Mouse (Mus musculus) spleen, adult 2 months (tissue): ENCODE measurements around the gene Trim2.

Experiments used
- CTCF ChIP-seq: fragments of 200-500 bp; IDR thresholded peaks from 2 replicates; pipeline ENCODE4 v1.5.1; 2011; ENCODE audit warnings: mild to moderate bottlenecking, inconsistent platforms; ENCODE audit not compliant: insufficient read depth, insufficient read length, insufficient replicate concordance; ENCODE audit errors: extremely low read depth
- POLR2A ChIP-seq: fragments of 200-500 bp; IDR thresholded peaks from 2 replicates; pipeline ENCODE4 v1.6.1; 2011; ENCODE audit warnings: low read depth, low read length, inconsistent platforms

- no peak for TF ChIP-seq POLR2A
- no peak for TF ChIP-seq CTCF
These were observed 38.9 kb upstream of the Trim2 start for GRCm38 (mm10) chr3:84345646-84345980.
